Mouse (Mus musculus) lung, postnatal 0 days (tissue): ENCODE results near the gene Nedd8.

ENCODE experiments used
- CTCF ChIP-seq: IDR thresholded peaks from 2 replicates; pipeline ENCODE4 v1.5.1; 2016; ENCODE audit warnings: antibody characterized with exemption, mild to moderate bottlenecking
- EP300 ChIP-seq: IDR thresholded peaks from 2 replicates; pipeline ENCODE4 v1.6.1; 2016; ENCODE audit warnings: antibody characterized with exemption, mild to moderate bottlenecking, control low read depth

GRCm38 (mm10) chr14:55716884-55717283, 45.0 kb upstream of the Nedd8 start:
- TF ChIP-seq CTCF (no peak), EP300 (no peak)
